Mouse (Mus musculus) ES-E14 (cell line): ENCODE results near the gene Itpka.

ENCODE experiments used
- HCFC1 ChIP-seq: IDR thresholded peaks from 2 replicates; pipeline ENCODE4 v1.6.1; 2012; ENCODE audit warnings: low read length, inconsistent platforms, borderline replicate concordance; ENCODE audit not compliant: insufficient read depth
- MAFK ChIP-seq: IDR thresholded peaks from 2 replicates; pipeline ENCODE4 v1.6.1; 2014; ENCODE audit warnings: mild to moderate bottlenecking, low read depth, low read length, inconsistent platforms; ENCODE audit not compliant: insufficient read depth

- TF ChIP-seq HCFC1: no peak
- no peak for TF ChIP-seq MAFK
These were observed 57.2 kb downstream of the Itpka start for GRCm38 (mm10) chr2:119799181-119799960.
